Mouse (Mus musculus): ENCODE data around the gene Adamtsl5. TPM values are rescaled to one million over a fixed set of nuclear protein-coding genes. Genes with fewer than 3 reads are reported as not detected.

The Adamtsl5 gene
- total and polyA plus RNA-seq, 2 experiments from 2014 or later = 14.6 to 34.6 TPM

DNA sequence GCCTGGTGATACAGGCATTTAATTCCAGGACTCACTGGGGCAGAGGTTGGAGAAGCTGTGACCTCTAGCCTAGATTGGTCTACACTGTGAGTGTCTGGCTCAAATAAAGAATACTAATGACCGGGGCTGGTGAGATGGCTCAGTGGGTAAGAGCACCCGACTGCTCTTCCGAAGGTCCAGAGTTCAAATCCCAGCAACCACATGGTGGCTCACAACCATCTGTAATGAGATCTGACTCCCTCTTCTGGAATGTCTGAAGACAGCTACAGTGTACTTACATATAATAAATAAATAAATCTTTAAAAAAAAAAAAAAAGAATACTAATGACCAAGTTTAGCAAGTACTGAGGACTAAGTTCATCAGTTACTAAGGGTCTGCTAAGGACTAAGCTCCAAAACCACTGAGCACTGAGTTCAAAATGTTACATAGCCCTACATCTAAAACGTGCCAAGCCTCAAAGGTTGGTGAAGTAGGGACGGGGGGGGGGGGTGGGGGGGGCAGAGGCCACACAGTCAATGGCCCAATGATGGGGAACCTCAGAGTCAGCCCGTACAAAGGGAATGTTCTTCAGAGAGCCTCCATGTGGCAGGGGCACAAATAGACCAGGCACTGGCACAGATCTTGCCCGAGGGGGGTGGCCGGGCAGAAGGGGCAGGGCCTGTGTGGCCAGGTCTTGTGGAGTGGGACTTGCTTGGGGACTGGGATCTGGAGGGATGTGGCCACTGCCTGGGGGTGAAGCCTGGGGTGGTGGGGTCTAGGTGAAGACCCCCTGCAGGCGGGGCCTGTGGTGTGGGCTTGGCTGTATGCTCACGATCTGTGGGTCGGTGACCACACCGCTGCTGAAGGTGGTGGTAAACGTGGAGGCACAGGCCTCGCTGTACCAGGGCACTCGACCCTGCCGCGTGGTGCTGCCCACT is 23.8 kb downstream of the Adamtsl5 start:
- Histone ChIP-seq H3K9ac (replicated peaks; ENCODE audit: low read depth, low read length) (0 out of 2 replicates have a peak overlapping the region, but pooled peaks have one; percentile 41), H3K4me3 (ENCODE audit: low read depth, low read length) (no peak overlapping the region), H3K4me2 (ENCODE audit: low read depth, low read length) (peak overlapping the region; percentile 87), H3K27me3 (ENCODE audit: control insufficient read depth, insufficient read depth, low read length) (no peaks in the 10 kb centered on the region), H3K27ac (ENCODE audit: low read depth) (no peak overlapping the region), H3K36me3 (replicated peaks; ENCODE audit: control insufficient read depth, insufficient read depth, low read length) (no peaks in the 10 kb centered on the region), H3K9me3 (replicated peaks; ENCODE audit: control insufficient read depth, low read length) (no peaks in the 10 kb centered on the region), H3K4me1 (ENCODE audit: control insufficient read depth, insufficient read depth) (peaks cover 15% of the 10 kb centered on the region)
- DNase-seq (ENCODE audit: low spot score) (no peak), ATAC-seq (ENCODE audit: insufficient read depth, low read depth) (no peak)
- TF ChIP-seq CTCF (IDR thresholded peaks at IDR 0.05; ENCODE audit: low read depth) = no peak
- TF ChIP-seq EP300 (IDR thresholded peaks at IDR 0.05; ENCODE audit: low read depth) = no peak
- WGBS = 78% methylated on average over 17 of the region's 17 CpGs

DNA sequence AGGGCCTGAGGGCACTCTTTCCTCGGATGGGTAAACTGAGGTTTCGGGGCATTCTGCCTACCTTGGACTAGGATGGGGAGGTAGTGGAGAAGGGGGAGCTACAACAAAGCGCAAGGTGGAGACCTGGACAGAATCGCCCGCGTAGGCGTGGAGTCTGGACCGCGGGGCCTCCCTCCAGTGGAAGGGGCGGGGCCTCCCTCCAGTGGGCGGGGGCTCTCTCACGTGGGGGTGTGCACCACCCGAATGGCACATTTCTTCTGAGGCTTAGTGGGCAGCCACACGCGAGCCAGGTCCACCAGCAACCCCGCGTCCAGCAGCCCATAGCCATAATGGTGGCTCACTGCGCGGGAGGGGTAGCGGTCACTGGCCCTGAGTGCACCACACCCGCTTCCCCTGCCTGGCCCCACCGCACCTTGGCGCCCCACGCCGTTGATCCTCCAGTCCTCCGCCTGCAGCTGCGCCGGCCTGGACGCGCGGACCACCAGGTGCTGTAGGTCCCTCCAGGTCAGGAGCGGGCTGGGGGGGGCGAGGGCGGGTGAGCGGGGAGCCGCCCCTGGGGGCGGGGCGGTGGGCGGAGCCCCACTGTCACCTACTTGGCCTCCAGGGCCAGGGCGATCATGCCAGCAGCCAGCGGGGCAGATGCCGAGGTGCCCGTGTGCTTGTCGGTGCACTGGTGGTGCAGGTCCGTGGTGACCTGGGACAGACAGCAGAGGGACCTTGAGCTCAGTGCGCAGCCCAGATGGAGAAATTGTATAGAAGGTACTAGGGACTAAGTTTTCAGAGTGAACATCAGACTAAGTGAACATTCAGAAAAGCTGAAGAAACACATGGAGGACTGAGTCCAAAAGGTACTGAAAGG is 24.7 kb downstream of the Adamtsl5 start:
- Histone ChIP-seq H3K4me2 (ENCODE audit: low read depth, low read length) (peak overlapping the region; percentile 87), H3K36me3 (replicated peaks; ENCODE audit: control insufficient read depth, insufficient read depth, low read length) (peaks cover 6% of the 10 kb centered on the region), H3K9me3 (replicated peaks; ENCODE audit: control insufficient read depth, low read length) (no peaks in the 10 kb centered on the region), H3K4me3 (ENCODE audit: low read depth, low read length) (peak overlapping the region; percentile 55), H3K9ac (replicated peaks; ENCODE audit: low read depth, low read length) (peak overlapping the region; percentile 41), H3K4me1 (ENCODE audit: control insufficient read depth, insufficient read depth) (peaks cover 16% of the 10 kb centered on the region), H3K27me3 (ENCODE audit: control insufficient read depth, insufficient read depth, low read length) (no peaks in the 10 kb centered on the region), H3K27ac (ENCODE audit: low read depth) (no peak overlapping the region)
- peak; percentile 54 for ATAC-seq (ENCODE audit: insufficient read depth, low read depth)
- TF ChIP-seq CTCF (IDR thresholded peaks at IDR 0.05; ENCODE audit: low read depth) = no peak
- no peak for TF ChIP-seq EP300 (IDR thresholded peaks at IDR 0.05; ENCODE audit: low read depth)
- DNase-seq (ENCODE audit: low spot score) = no peak
- 1% methylated on average over 44 of the region's 46 CpGs for WGBS

DNA sequence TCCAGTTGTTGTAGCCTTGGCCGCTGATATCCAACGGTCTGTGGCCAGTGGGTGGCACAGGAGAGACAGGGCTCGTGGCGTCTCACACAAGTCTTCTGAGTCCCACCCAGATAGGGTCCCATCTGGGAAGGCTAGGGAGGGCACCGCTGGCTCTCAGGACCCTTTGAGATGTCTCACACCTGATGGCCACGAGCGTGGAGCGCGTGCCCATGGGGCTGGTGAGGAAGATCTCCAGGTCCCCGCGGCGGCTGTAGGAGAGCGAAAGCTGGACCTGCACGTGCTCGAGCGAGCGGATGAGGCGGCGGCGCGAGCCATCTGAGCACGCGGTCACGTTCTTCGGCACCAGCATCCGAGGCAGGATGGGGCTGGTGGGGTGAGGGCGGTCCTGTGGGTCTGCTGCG is 25.4 kb downstream of the Adamtsl5 start:
- Histone ChIP-seq H3K4me3 (ENCODE audit: low read depth, low read length) (peak overlapping the region; percentile 55), H3K9me3 (replicated peaks; ENCODE audit: control insufficient read depth, low read length) (no peaks in the 10 kb centered on the region), H3K36me3 (replicated peaks; ENCODE audit: control insufficient read depth, insufficient read depth, low read length) (peaks cover 10% of the 10 kb centered on the region), H3K4me1 (ENCODE audit: control insufficient read depth, insufficient read depth) (peaks cover 16% of the 10 kb centered on the region), H3K9ac (replicated peaks; ENCODE audit: low read depth, low read length) (0 out of 2 replicates have a peak overlapping the region, but pooled peaks have one; percentile 22), H3K4me2 (ENCODE audit: low read depth, low read length) (peak overlapping the region; percentile 87), H3K27ac (ENCODE audit: low read depth) (no peak overlapping the region), H3K27me3 (ENCODE audit: control insufficient read depth, insufficient read depth, low read length) (no peaks in the 10 kb centered on the region)
- DNase-seq (ENCODE audit: low spot score) = no peak
- WGBS = 7% methylated on average over 27 of the region's 28 CpGs
- ATAC-seq (ENCODE audit: insufficient read depth, low read depth) = peak; percentile 8; the same call in 1 of the 2 replicates
- no peak for TF ChIP-seq EP300 (IDR thresholded peaks at IDR 0.05; ENCODE audit: low read depth)
- TF ChIP-seq CTCF (IDR thresholded peaks at IDR 0.05; ENCODE audit: low read depth) = no peak

DNA sequence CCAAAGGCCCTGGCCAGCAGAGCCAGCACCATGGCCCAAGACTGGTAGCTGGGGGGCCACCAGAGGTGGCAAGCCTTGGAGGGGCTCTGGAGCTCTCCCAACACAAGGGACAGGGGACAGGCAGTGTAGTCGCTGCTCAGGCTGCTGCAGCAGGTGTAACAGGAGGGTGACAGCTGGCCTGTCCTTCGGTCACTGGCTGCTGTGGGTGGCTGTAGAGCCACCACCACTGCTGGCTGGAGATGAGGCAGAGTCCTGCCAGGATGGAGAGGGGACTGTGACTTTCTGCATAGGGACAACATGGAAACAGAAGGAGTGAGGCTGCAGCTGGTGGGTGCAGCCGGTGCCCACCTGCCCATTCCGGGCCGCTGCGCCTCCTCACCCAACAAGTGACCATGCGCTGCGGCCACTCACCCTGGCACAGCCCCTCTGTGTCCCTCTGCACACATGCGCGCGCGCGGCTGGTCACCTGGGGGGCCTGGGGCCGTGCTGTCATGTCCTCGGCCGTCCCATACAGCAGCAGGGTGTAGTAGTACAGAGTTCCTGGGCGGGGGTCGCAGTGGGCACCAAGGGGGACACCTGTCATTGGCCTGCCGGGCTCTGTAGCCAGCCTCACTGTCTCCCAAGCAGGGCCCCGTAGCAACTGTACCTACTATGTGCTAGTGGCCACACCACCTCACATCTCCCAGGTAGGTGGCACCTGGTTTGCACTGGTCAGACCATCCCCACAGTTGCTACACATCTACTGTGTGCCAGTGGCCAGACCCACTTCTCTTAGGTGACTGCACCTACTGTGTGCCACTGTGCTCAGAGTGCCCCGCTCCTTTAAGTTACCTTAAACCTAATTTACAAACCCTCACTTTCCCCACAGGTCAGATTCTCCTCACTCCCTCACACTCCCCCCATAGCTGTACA is 26.3 kb downstream of the Adamtsl5 start:
- no peak overlapping the region for H3K9ac ChIP-seq (replicated peaks; ENCODE audit: low read depth, low read length)
- H3K27ac ChIP-seq (ENCODE audit: low read depth) = no peak overlapping the region
- no peaks in the 10 kb centered on the region for H3K9me3 ChIP-seq (replicated peaks; ENCODE audit: control insufficient read depth, low read length)
- H3K36me3 ChIP-seq (replicated peaks; ENCODE audit: control insufficient read depth, insufficient read depth, low read length) = peaks cover 10% of the 10 kb centered on the region
- no peak overlapping the region for H3K4me2 ChIP-seq (ENCODE audit: low read depth, low read length)
- DNase-seq (ENCODE audit: low spot score) (no peak), ATAC-seq (ENCODE audit: insufficient read depth, low read depth) (no peak)
- no peak for TF ChIP-seq EP300 (IDR thresholded peaks at IDR 0.05; ENCODE audit: low read depth)
- no peak for TF ChIP-seq CTCF (IDR thresholded peaks at IDR 0.05; ENCODE audit: low read depth)
- no peak overlapping the region for H3K4me3 ChIP-seq (ENCODE audit: low read depth, low read length)
- peaks cover 16% of the 10 kb centered on the region for H3K4me1 ChIP-seq (ENCODE audit: control insufficient read depth, insufficient read depth)
- H3K27me3 ChIP-seq (ENCODE audit: control insufficient read depth, insufficient read depth, low read length) = no peaks in the 10 kb centered on the region
- WGBS = 91% methylated on average over 21 of the region's 21 CpGs

All from heart, postnatal 0 days (tissue).